Mouse (Mus musculus) brown adipose tissue, adult 24 weeks (tissue): ENCODE data around the gene Cgrrf1. TPM values are rescaled to one million over a fixed set of nuclear protein-coding genes. Genes with fewer than 3 reads are reported as not detected.
A peak's percentile ranks its signal among the peaks of the same experiment; 100 is the strongest.
"Not testable (repeated sequence)": the region's sequence is repeated elsewhere in the genome, so short reads cannot be mapped to it uniquely, and the experiment has no call there.

Source experiments
- H3K27ac ChIP-seq: fragments of 200-500 bp; replicated peaks from 2 replicates; pipeline ENCODE4 v1.5.1; 2012; ENCODE audit warnings: low read depth, mild to moderate bottlenecking, low read length
- H3K4me1 ChIP-seq: fragments of 200-500 bp; 2 replicates; pipeline ENCODE4 v1.6.1; 2012; ENCODE audit warnings: low read length, mixed read lengths; ENCODE audit not compliant: control insufficient read depth, insufficient read depth, insufficient read length
- H3K4me3 ChIP-seq: fragments of 200-500 bp; 2 replicates; pipeline ENCODE4 v1.5.1; 2012; ENCODE audit warnings: low read depth, mild to moderate bottlenecking, low read length, moderate library complexity; ENCODE audit not compliant: insufficient read depth
- polyA plus RNA-seq: library from polyadenylated mRNA; stranded (reverse); fragments of >200 nt; gene quantifications from 2 replicates; pipeline ENCODE4 v1.2.4, GENCODE M21; 2012; ENCODE audit not compliant: missing spikeins, insufficient read depth, insufficient read length

Cgrrf1 gene
- polyA plus RNA-seq, 1 experiment = 54.0 TPM

DNA sequence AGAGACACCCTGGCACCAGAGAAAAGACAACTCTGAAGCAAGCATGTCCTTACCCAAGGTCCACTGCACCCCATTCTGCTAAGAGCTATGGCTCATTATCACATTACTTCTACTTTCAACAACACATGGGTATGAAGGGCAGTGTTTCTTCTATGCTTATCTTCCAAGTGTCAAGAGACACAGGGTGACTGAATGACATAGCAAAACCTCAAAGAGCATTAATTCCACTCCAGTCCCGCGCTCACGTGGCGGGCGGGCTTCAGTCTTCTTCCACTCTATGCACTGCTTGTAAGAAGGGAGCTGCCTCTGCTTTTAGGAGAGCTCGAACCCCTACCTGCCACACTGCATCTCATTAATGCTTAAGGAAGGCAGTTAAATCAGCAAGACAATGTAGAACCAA lies 16.3 kb upstream of the Cgrrf1 start:
- Histone ChIP-seq H3K4me1 (peaks cover 7% of the 10 kb centered on the region; the same call in 1 of the 2 replicates), H3K27ac (no peak overlapping the region), H3K4me3 (no peak overlapping the region)

DNA sequence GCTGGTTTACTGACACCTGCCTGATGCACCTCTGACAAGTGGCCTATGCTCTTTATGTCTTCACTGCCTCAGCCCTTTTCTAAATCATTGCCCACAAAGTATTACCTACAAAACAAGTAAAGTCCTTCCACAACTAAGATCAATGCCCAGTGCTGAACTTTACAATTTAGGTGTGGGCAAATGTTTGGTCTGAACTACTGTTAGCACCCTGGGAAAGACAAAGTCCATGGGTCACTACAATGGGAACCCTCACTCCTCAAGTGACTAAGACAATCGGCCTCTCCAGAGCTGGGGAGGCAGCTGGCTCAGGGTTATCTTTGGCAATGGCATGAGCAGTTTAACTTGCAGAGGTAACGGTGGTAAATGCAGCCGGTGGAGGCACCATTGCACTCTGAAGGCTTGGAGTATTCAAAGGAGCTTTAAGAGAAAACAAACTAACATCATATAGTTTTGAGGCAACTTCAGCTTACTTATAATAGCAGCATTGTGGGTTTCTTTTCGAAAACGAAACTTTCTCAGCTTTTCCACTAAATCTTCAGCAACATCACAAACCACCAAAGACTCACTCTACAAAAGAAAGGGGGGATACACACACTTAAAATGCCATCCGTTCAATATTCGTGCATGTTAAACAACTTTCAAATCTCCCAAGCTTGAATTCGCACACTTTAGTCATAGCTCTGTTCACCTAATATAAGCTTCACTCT lies 14.9 kb upstream of the Cgrrf1 start:
- Histone ChIP-seq H3K27ac (no peak overlapping the region), H3K4me1 (peaks cover 7% of the 10 kb centered on the region; the same call in 1 of the 2 replicates), H3K4me3 (no peak overlapping the region)

DNA sequence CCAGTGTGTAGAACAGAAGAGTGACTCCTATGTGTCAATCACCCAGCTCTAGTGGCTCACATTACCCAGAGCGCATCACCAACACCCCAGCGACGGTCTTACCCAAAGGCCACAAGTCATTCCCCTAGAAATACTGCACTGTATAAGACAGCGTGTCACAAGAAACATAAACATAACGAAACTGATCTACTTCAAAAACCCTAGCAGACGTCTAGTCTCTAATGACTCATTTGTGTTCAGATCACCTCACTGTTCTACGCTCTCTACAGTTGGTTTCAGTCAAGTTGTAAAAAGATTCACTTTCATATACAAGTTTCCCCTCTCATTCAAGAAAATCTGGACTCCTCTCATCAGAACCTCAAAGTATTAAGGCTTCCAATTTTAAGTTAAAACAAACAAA lies 13.2 kb upstream of the Cgrrf1 start:
- Histone ChIP-seq H3K27ac (no peak overlapping the region), H3K4me3 (no peak overlapping the region), H3K4me1 (peaks cover 7% of the 10 kb centered on the region; the same call in 1 of the 2 replicates)

DNA sequence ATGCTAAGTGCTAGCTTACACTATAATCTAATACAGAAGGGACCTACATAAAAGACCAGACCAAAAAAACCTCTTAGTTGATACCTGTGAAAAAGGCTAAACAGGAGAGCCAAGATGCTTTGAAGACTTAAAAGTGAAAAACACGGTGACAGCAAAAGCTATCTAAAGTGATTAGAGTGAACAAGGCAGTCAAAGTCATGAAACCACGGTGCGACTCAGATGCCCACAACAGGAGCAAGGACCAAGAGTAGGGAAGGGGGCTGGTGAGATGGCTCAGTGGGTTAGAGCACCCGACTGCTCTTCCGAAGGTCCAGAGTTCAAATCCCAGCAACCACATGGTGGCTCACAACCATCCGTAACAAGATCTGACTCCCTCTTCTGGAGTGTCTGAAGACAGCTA lies 12.0 kb upstream of the Cgrrf1 start:
- H3K4me3 ChIP-seq, H3K27ac ChIP-seq, H3K4me1 ChIP-seq: not testable (repeated sequence)

DNA sequence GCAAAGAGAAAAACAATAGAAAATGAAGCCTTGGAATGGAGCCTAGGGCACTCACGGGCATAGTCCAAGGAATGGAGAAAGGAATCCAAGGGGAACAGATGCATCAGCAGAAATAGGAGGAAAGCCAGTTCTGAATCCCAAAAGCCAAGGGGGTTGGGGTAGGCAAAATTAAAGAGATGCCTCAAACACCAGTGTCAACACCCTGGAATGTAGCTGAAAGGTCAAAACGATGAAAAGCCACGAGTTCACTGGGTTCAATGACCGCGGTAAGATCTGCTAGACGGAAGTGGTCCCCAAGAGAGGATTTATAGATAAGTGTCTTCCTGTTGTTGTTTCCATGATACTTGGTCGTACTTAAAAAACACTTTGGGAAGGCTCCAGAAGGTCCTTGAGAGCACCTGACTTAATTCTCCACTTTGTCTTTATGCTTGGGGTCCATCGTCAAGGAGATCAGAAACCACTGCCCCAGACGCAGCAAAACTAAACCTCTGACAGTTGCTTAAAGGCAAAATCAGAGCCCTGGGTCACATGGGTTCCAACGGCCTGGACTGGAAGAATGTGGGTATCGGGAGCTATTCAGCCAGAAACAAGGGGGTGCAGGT lies 10.6 kb upstream of the Cgrrf1 start:
- Histone ChIP-seq H3K4me1 (peaks cover 7% of the 10 kb centered on the region; the same call in 1 of the 2 replicates), H3K4me3 (peak overlapping the region; percentile 95), H3K27ac (peak overlapping the region; percentile 95)

DNA sequence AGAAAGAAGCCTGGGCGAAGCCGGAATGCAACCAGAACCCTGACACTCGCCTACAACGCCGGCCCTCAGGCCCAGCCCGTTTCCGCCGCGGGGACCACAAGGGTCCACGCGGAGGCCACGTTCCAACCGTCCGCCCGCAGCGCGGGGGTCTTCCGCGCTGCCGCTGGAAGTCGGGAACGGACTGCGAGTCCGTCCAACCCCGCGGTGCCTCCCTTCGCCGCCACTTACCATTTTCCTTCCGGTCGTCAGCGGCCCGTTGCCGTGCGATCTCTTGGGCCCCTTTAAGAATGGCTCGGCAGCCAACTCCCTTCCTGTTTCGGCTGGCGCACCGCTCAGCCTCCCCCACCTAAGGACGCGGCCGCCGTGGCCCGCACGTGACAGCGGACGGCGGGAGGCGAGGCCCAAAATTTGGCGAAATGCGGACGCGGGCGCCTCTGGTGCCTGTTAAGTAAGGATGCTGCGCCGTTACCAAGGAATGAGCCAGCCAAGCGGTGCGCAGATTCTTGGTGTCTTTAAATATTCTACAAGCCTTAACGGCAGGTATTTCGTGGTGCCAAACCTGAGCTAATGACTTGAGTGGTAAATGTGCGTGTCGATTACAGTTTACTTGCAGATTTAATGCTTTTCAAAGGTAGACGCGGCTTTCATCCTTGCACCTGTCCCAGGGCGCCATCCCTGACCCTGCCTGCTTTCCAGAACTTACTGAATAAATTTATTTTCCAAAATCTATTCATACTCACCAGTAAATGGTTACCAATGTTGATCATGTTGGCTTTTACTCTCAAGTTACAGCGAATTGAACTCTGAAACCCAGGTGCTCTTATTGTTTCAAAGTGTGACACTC lies 9.8 kb upstream of the Cgrrf1 start, which contains the start of gene Gmfb:
Gmfb (minus strand) TSS at position 370 of the 844 bp plus-strand sequence.
- Histone ChIP-seq H3K4me1 (peaks cover 7% of the 10 kb centered on the region; the same call in 1 of the 2 replicates), H3K27ac (peak within 1 kb of the TSS; percentile 95), H3K4me3 (peak within 1 kb of the TSS; percentile 95)

DNA sequence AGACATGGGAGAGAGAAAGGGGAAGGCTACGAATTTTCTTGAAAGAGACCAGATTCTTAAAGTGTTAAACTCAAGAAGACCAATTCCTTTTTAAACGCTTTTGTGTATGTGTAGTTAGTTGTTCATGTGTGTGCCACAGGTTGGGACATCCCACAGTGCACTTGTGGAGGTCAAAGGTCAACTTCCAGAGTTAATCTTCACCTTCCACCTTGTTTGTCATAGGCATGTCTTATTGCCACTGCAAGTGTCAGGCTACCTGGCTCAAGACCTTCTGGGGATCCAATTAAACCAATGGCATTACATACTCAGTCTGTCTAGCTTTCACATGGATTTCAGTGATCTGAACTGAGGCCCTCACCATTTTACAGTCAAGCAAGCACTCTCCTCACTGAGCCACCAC lies 7.9 kb upstream of the Cgrrf1 start:
- Histone ChIP-seq H3K4me3 (no peak overlapping the region), H3K4me1 (peaks cover 7% of the 10 kb centered on the region; the same call in 1 of the 2 replicates), H3K27ac (no peak overlapping the region)

DNA sequence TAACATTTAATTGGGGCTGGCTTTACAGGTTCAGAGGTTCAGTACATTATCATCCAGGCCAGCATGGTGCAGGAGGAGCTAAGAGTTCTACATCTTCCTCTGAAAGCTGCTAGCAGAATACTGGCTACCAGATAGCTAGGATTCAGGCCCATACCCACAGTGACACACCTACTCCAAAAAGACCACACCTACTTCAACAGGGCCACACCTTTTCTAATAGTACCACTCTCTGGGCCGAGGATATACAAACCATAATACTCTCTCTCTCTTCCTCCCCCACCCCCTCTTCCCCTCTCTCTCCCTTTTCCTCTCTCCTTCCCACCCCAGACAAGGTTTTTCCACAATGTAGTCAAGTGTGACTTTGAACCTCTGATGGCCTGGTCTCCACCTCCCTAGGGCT lies 4.5 kb upstream of the Cgrrf1 start:
- H3K4me3 ChIP-seq = no peak overlapping the region
- peaks cover 2% of the 10 kb centered on the region; the same call in 1 of the 2 replicates for H3K4me1 ChIP-seq
- H3K27ac ChIP-seq = no peak overlapping the region

DNA sequence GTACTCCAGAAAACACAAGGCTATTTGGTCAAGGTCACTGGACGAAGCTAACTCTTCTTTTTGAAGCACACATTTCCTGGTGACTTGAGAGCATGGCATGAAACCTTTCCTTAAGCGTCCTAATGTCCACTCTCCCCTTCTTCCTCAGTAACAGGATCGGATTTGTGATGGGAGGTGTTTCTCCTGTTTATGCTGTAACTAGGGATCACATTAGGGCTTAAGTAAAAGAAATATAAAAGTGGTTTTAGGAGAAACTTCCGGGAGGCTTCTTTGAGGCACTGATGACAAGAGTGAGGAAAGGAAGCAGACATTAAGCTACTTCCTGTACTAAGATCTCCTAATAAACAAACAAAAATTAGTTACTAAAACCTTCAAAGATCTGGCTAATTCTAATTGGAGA lies 630 bp upstream of the Cgrrf1 start:
- Histone ChIP-seq H3K4me3 (peak overlapping the region; percentile 86), H3K4me1 (peaks cover 6% of the 10 kb centered on the region), H3K27ac (peak overlapping the region; percentile 82)

DNA sequence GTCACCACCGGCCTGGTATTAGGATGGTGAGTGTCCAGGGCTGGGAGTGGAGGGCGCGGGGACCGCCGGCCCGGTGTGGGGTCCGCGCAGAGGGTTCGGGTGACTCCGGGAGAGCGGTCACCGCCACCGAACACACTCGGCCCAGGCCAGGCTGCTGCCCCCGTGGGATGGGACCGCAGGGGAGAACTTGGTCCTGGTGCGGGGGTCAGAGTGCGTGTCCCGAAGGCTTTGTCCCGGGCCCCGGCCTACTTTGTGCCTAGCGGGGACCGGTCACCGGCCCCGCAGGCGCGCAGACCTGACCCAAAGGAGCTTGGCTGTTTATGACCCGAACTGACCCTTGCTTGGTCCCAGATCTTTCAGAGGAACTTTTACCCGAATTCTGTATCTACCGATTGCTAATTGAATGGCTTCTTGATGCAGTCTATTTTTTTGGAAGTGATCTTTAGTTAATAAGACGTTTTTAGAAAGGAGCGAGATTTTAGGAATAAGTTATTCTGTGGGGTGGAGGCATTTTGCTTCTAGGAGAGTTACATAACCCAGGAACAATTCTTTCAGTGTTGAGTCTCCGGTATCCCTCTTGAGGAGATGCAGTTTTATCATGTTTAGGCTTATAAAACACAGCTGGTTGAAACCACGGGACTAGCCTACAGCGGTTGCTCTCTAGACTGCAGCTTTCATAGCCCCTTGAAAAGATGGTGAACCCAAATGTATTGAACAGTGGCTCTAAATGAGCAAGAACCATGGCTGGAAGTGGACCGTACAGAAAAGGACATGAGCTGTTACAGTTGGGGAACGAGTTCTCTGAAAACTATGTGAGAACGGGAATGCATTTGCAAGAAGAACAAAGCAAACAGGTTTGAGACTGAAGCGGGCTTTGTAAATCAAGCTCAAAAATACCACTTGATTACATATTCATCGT lies 688 bp downstream of the Cgrrf1 start:
- Histone ChIP-seq H3K4me3 (peak overlapping the region; percentile 86), H3K4me1 (peaks cover 9% of the 10 kb centered on the region), H3K27ac (peak overlapping the region; percentile 71)

DNA sequence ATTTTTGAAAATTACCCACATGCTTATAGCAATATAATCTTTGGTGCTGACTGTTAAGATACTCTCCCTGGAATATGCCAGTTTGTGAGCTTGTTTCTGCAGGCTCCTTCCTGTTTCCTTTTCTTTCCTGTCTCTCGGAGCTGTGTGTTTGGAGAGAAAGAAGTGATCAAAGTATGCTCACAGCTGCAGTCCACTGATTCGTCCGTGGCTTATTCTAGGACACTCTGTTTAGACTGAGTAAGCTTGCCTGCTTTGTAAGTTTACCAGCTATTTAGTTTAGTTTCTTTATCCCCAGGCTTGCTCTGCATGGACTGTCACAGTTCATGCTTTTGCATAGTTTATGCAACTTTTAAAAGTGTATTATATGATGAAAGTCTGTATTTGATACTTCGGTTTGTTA lies 7.4 kb downstream of the Cgrrf1 start:
- H3K4me1 ChIP-seq = peaks cover 5% of the 10 kb centered on the region
- H3K27ac ChIP-seq = no peak overlapping the region
- H3K4me3 ChIP-seq = no peak overlapping the region

DNA sequence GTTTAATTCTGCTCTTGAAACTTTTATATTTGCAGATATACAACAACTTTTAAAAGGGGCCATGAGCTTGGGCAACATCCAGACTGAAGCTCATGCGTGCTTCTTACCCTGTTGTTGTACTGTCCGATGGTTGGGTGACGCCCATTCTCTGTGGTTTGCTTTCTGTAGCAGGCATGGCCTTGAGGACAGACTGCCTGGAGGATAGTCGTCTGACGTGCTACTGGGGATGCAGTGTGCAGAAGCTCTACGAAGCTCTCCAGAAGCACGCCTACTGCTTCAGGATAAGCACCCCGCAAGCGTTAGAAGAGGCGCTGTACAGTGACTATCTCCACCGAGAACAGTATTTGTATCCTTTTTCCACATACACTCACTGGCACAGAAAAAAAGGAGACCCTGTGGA lies 13.8 kb downstream of the Cgrrf1 start:
- Histone ChIP-seq H3K27ac (no peak overlapping the region), H3K4me1 (no peaks in the 10 kb centered on the region), H3K4me3 (no peak overlapping the region)

DNA sequence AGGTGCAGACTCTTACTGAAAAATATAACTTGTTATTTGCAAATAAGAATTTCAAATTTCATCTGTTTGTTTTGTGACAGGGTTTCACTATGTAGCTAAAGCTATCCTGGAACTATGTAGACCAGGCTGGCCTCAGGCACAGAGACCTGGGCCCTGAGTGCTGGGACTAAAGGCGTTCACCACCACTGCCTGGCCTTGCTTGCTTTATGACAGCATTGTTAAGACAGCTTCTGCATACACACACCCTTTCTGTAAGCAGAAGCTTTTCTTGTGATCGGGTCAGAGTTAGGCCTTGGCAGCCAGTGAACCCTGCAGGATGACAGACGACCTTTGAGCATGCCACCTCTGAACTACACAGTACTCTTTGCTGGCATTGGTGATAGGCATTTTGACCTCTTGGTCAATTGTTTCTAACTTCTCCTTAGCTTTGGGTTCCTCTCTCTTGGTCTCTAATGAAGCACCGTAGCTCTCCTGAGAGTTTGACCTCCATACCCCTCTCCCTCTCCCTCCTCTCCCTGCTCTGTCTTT lies 16.2 kb downstream of the Cgrrf1 start:
- Histone ChIP-seq H3K4me3 (no peak overlapping the region), H3K27ac (no peak overlapping the region), H3K4me1 (no peaks in the 10 kb centered on the region)

DNA sequence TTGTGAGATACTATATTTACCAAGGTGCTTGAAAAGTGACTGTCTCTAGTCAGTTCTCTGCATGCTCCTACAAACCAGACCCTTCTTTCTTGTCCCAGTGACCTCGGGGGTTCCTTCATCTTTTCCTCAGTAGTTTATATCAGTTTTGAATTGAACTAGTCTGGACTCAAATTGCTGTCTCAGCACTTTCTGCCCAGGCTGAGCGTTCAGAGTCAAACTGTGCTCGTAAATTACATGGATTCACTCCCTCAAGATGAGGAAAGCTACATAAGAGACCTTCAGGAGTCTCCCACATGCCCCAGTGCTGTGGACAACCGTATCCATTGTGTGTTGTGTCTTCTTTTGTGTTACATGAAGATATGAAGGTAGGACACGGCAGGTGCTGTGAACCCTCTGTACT lies 16.8 kb downstream of the Cgrrf1 start:
- H3K4me3 ChIP-seq = no peak overlapping the region
- H3K4me1 ChIP-seq = no peaks in the 10 kb centered on the region
- H3K27ac ChIP-seq = no peak overlapping the region
